Mouse (Mus musculus) lung, embryonic 16.5 days (tissue): ENCODE measurements around the gene Fbxl18. TPM values are rescaled to one million over a fixed set of nuclear protein-coding genes. Genes with fewer than 3 reads are reported as not detected.

ENCODE experiments used
- ATAC-seq: fragments of 200-750 bp; cut with Nextera tagmentation; 2 replicates; pipeline ENCODE4 v1.8.0; 2017; ENCODE audit warnings: low read depth, mild to moderate bottlenecking, moderate library complexity
- H3K27ac ChIP-seq: fragments of 300-500 bp; sonication (generic); 2 replicates; pipeline ENCODE4 v1.5.1; 2014; ENCODE audit warnings: mild to moderate bottlenecking, control low read depth, low read length
- H3K27me3 ChIP-seq: fragments of 300-500 bp; sonication (generic); 2 replicates; pipeline ENCODE4 v1.6.1; 2014; ENCODE audit warnings: low read depth, low read length, mixed read lengths; ENCODE audit not compliant: control insufficient read depth, insufficient read depth
- H3K36me3 ChIP-seq: fragments of 300-500 bp; sonication (generic); 2 replicates; pipeline ENCODE4 v1.6.1; 2014; ENCODE audit warnings: low read length; ENCODE audit not compliant: control insufficient read depth, insufficient read depth
- H3K4me1 ChIP-seq: fragments of 300-500 bp; sonication (generic); replicated peaks from 2 replicates; pipeline ENCODE4 v1.6.1; 2014; ENCODE audit warnings: low read length, mixed read lengths; ENCODE audit not compliant: control insufficient read depth, insufficient read depth
- H3K4me2 ChIP-seq: fragments of 300-500 bp; sonication (generic); 2 replicates; pipeline ENCODE4 v1.6.1; 2014; ENCODE audit warnings: low read depth, low read length, control low read depth
- H3K4me3 ChIP-seq: fragments of 300-500 bp; sonication (generic); 2 replicates; pipeline ENCODE4 v1.5.1; 2014; ENCODE audit warnings: mild to moderate bottlenecking, low read length, control low read depth
- H3K9ac ChIP-seq: fragments of 300-500 bp; sonication (generic); 2 replicates; pipeline ENCODE4 v1.6.1; 2014; ENCODE audit warnings: low read length, control low read depth
- H3K9me3 ChIP-seq: fragments of 300-500 bp; sonication (generic); 2 replicates; pipeline ENCODE4 v1.6.1; 2016; ENCODE audit warnings: low read length; ENCODE audit not compliant: control insufficient read depth
- WGBS: fragments of 180-500 bp; shearing (Covaris S2); extraction: QIAGEN DNeasy Blood & Tissue Kit; methylation state at CpG from one replicate; pipeline ENCODE4 v1.1.7; 2014; 5-methylcytosine and 5-hydroxymethylcytosine counted together
- polyA plus RNA-seq: library from polyadenylated mRNA; unstranded; fragments of >200 nt; fragmentation: Nextera tagmentation; extraction: Ambion mirVana; gene quantifications from 2 replicates; pipeline ENCODE4 v1.2.1, GENCODE M21; 2015

Gene Fbxl18
- polyA plus RNA-seq, 1 experiment from 2014 or later = 10.3 TPM

DNA sequence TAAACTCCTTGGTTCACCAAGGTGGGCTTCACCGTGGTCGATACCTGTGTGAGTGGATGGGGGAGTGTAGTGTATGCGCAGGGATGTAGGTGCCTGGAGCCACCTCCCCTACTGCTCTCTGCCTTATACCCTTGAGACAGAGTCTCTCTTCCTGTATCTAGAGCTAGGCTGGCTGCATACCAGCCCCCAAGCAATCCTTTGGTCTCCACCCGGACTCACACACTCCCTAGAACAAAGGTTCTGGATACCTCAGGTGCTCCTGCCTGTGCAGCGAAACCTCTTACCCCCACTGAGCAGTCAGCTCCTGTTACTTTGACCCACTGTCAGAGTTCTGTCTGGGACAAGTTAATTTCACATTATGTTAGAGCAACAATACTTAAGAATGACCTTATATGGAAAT lies 69.6 kb downstream of the Fbxl18 start:
- Histone ChIP-seq H3K36me3 (no peaks in the 10 kb centered on the region), H3K27me3 (no peaks in the 10 kb centered on the region), H3K4me2 (no peak overlapping the region), H3K4me1 (peaks cover 18% of the 10 kb centered on the region), H3K9ac (no peak overlapping the region), H3K9me3 (no peaks in the 10 kb centered on the region), H3K27ac (no peak overlapping the region), H3K4me3 (no peak overlapping the region)
- ATAC-seq = no peak
- 73% methylated on average over 5 of the region's 5 CpGs for WGBS

DNA sequence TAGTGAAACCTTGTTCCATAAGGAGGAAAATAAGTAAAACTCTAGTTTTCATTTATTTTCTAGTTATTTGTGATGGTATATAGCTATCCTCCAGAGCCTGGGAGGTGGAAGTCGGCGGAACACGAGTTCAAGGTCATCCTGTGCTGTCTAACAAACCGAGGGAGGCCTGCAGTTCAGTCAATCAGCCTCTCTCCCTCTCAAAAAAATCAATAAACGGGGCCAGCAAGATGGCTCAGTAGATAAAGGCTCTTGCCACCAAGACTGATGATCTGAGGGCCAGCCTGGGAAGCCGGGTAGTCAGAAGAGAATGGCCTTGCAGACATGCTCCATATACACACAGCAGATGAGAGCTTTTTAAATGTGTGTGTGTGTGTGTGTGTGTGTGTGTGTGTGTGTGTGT lies 71.1 kb downstream of the Fbxl18 start:
- Histone ChIP-seq H3K9me3 (no peaks in the 10 kb centered on the region), H3K4me1 (peaks cover 18% of the 10 kb centered on the region), H3K27me3 (no peaks in the 10 kb centered on the region), H3K4me2 (peak overlapping the region; percentile 71), H3K36me3 (no peaks in the 10 kb centered on the region), H3K9ac (peak overlapping the region; percentile 93), H3K27ac (peak overlapping the region; percentile 100), H3K4me3 (peak overlapping the region; percentile 75)
- no peak for ATAC-seq
- 18% methylated on average over 6 of the region's 6 CpGs for WGBS

GRCm38 (mm10) chr5:142823096-142824062 lies 71.8 kb downstream of the Fbxl18 start:
- H3K27me3 ChIP-seq = no peaks in the 10 kb centered on the region
- H3K4me3 ChIP-seq = peak overlapping the region; percentile 75
- no peaks in the 10 kb centered on the region for H3K9me3 ChIP-seq
- WGBS = 8% methylated on average over 31 of the region's 31 CpGs
- H3K9ac ChIP-seq = peak overlapping the region; percentile 93
- ATAC-seq = peak; percentile 76
- H3K27ac ChIP-seq = peak overlapping the region; percentile 100
- H3K4me2 ChIP-seq = peak overlapping the region; percentile 71
- peaks cover 18% of the 10 kb centered on the region for H3K4me1 ChIP-seq
- H3K36me3 ChIP-seq = no peaks in the 10 kb centered on the region

DNA sequence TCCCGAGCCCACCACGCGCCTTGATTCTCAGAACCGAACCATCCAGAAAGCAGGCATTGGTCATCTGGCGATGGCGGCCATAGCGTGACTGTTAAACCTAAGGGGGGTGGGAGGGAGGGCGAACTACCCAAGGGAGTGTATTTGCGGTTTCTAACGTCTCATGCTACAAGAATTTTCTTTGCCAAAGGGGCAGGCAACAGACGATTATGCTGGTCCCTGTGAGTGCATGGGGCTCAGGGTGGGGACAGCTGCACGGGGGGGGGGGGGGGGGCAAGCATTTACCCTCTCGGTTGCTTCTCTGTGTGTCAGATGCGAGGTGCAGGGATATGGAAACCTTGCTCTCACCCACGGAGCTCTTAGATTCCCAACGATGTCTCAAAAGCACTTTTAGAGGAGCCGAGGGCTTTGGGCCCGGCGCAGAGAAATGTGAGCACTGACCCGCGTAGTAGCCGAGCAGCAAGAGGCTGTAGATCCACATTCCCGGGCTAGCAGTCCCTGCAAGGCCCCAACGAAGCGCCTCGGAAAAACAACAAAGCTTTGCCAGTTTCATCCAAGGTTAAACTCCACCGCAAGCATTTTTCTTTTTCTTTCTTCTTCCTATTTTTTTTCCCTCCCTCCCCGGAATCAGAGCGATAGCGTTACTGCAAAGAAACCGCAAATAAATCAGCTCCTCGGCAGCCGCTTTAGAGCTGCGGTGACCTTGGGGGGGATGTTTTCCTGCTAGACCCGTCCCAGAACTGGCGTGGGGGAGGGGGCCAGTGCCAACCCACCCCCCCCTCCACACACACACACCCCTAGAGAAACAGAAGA lies 72.7 kb downstream of the Fbxl18 start:
- Histone ChIP-seq H3K4me1 (peaks cover 18% of the 10 kb centered on the region), H3K9me3 (no peaks in the 10 kb centered on the region), H3K27me3 (no peaks in the 10 kb centered on the region), H3K4me3 (peak overlapping the region; percentile 75), H3K36me3 (no peaks in the 10 kb centered on the region), H3K27ac (peak overlapping the region; percentile 100), H3K4me2 (peak overlapping the region; percentile 71), H3K9ac (peak overlapping the region; percentile 93)
- ATAC-seq = peak; percentile 0; the same call in 1 of the 2 replicates
- 1% methylated on average over 35 of the region's 36 CpGs for WGBS

DNA sequence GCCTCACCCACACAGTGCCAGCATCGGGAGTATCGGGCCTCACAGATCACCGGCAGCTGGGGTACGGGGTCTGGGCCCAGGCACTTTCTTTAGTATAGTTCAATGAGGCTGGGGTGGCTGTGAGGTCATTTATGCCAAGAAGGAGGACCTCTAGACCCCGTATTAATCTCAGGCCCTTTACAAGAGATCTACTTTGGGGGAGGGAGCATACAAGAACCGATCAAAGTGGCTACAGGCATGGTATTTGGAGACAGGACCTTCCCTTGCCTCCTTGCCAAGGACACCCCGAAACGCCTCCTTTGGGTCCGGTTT lies 73.3 kb downstream of the Fbxl18 start:
- H3K4me3 ChIP-seq = peak overlapping the region; percentile 75
- H3K9me3 ChIP-seq = no peaks in the 10 kb centered on the region
- no peaks in the 10 kb centered on the region for H3K36me3 ChIP-seq
- ATAC-seq = no peak
- WGBS = 0% methylated on average over 9 of the region's 9 CpGs
- H3K27ac ChIP-seq = peak overlapping the region; percentile 100
- no peaks in the 10 kb centered on the region for H3K27me3 ChIP-seq
- peak overlapping the region; percentile 71 for H3K4me2 ChIP-seq
- H3K4me1 ChIP-seq = peaks cover 18% of the 10 kb centered on the region
- H3K9ac ChIP-seq = peak overlapping the region; percentile 93

DNA sequence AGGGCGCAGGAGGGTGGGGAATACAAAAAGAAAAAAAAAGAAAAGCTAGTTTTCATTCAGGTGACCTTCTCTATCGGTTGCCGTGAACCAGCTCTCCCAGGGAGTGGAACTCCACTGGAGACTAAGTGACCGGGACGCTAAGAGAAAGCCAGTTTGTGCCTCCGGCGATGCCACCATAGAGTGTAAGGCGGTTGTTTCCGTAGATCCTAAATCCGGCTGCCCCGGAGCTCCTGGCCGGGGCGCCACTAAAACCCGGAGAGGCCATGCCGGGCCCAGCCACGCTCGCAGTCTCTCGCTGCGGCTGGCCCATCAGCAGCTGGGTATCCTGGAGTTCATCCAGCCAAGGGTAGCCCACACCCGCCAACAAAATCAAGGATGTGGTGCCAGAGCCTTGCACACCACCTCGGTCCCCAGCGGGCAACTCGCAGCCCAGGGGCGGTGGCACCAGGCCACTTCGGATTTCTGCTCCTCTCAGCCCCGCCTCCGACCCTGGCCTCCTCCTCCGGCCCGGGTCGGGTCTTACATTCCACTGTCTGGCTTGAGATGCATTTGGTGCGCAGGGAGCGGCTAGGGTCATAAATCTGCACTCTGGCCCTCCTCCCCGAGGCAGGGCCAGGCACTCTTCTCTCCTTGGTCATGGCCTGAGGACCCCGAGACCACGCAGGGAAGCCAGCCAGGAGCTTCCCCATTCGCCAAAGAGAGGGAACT lies 73.8 kb downstream of the Fbxl18 start:
- WGBS = under 1% methylated on average over 36 of the region's 36 CpGs
- Histone ChIP-seq H3K9me3 (no peaks in the 10 kb centered on the region), H3K4me2 (peak overlapping the region; percentile 71)

DNA sequence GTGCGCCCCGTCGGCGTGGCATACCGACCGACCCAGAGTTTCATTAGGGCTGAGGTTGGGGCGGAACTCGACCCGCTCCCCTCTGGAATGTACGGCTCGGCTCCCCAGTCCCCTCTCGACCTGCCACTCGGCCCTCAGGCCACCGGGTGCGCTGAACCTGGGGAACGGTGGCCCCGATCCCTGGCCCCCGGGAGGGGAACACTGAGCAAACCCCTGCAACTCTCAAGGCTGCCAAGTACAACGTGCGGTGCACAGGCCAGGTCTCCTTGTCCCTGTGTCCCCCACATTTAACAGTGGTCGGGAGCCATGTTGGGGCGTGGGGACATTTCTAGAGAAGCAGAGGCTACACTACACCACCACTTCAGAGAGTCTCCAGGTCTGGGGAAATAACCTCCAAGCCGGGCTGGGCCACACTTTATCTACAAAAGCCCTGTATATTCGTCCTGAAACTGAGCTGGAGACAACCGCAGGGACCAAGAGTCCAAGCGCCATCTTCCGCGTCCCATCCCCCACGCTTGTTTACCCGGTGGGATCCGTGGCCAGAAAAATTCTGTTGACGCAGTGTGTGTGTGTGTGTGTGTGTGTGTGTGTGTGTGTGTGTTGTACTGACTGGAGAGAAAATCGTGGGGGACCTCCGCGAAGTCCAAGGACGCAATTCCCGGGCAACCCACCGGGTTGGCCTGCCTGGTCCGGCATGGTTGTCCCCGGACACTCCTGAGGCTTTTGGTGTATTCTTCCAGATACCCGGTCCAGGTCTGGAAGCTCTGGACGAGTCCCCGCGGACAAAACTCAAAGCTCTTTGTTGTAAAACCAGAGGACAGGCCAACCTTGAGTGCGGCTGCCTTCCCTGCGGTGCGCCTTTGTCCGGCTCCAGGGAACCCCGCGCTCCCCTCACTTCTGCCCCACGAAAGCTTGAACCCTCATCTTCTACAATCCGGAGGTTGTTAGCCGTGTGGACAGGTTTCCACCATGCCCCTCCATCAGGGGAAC lies 74.7 kb downstream of the Fbxl18 start:
- peak overlapping the region; percentile 100 for H3K27ac ChIP-seq
- no peaks in the 10 kb centered on the region for H3K36me3 ChIP-seq
- no peaks in the 10 kb centered on the region for H3K27me3 ChIP-seq
- H3K9ac ChIP-seq = peak overlapping the region; percentile 93
- peaks cover 18% of the 10 kb centered on the region for H3K4me1 ChIP-seq
- ATAC-seq = no peak
- H3K9me3 ChIP-seq = no peaks in the 10 kb centered on the region
- WGBS = under 1% methylated on average over 53 of the region's 53 CpGs
- H3K4me2 ChIP-seq = peak overlapping the region; percentile 71
- peak overlapping the region; percentile 75 for H3K4me3 ChIP-seq

More for the DNA sequence above, 73.8 kb downstream of the Fbxl18 start:
- H3K36me3 ChIP-seq = no peaks in the 10 kb centered on the region
- H3K27me3 ChIP-seq = no peaks in the 10 kb centered on the region
- H3K4me3 ChIP-seq = peak overlapping the region; percentile 75
- H3K27ac ChIP-seq = peak overlapping the region; percentile 100
- peaks cover 18% of the 10 kb centered on the region for H3K4me1 ChIP-seq
- peak overlapping the region; percentile 93 for H3K9ac ChIP-seq
- peak; percentile 51 for ATAC-seq
